In the genomic region with DNA sequence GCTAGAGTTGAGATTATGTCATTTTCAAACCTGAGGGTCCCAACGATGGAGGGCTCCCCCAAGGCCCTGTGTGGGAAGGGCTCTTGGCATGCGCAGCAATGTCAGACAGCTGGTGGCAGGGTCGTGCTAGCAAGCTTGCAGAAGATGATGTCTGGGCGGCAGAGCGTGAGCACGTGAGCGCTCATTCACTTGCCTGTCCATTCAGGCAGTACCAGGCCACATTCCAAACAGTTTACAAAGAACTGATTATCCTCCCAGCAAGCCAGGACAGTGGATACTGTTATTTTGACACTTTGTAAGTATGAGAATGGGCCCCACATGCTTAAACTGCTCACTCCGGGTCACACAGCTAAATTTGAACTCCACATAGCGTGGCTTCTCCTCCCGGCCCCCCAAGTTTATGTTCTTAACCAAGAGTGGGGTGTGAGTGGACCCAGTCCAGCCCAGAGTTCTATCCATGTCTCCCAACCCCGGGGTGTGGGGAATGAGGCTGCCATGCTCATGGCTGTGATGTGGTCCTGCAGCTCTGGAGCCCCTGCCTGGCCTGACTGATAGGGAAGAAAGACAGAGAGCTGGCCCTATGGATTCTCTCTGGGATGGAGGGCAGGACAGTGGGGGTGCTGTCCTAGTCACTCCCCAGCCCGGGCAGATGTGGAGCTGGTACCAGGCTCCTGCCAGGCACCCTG, we compare ENCODE assay signal across 8 mouse cellular contexts. TPM values are rescaled to one million over a fixed set of nuclear protein-coding genes. Genes with fewer than 3 reads are reported as not detected.
A peak's percentile ranks its signal among the peaks of the same experiment; 100 is the strongest.
DNase-seq lines count a peak whose midpoint lies in the region; ATAC-seq lines count a peak whose summit lies in the region.

No protein-coding gene starts in this region.

- H3K4me1 ChIP-seq in lung, embryonic 15.5 days: peaks cover 40% of the 10 kb centered on the region
- peaks cover 34% of the 10 kb centered on the region for H3K4me1 ChIP-seq in intestine, embryonic 16.5 days (ENCODE audit: control insufficient read depth, insufficient read depth, low read length)
- peaks cover 29% of the 10 kb centered on the region for H3K4me1 ChIP-seq in neural tube, embryonic 14.5 days (ENCODE audit: control insufficient read depth, insufficient read depth, low read length)

- no peak overlapping the region for H3K9ac ChIP-seq in lung, embryonic 15.5 days
- H3K9ac ChIP-seq in intestine, embryonic 16.5 days (ENCODE audit: low read depth, low read length): peak overlapping the region; percentile 48; the same call in 1 of the 2 replicates
- no peak overlapping the region for H3K9ac ChIP-seq in neural tube, embryonic 14.5 days (replicated peaks; ENCODE audit: low read depth, low read length)

- H3K4me3 ChIP-seq in lung, embryonic 15.5 days: no peak overlapping the region
- no peak overlapping the region for H3K4me3 ChIP-seq in intestine, embryonic 16.5 days (ENCODE audit: low read length)
- no peak overlapping the region for H3K4me3 ChIP-seq in neural tube, embryonic 14.5 days (ENCODE audit: low read depth, low read length)

- WGBS in lung, embryonic 15.5 days: 28% methylated on average over 12 of the region's 12 CpGs
- 40% methylated on average over 12 of the region's 12 CpGs for WGBS in intestine, embryonic 16.5 days
- WGBS in neural tube, embryonic 14.5 days: 20% methylated on average over 12 of the region's 12 CpGs

- H3K27ac ChIP-seq in lung, embryonic 15.5 days: no peak overlapping the region
- H3K27ac ChIP-seq in intestine, embryonic 16.5 days (ENCODE audit: low read length): peak overlapping the region; percentile 65
- H3K27ac ChIP-seq in neural tube, embryonic 14.5 days (ENCODE audit: low read depth, low read length): peak overlapping the region; percentile 81

- DNase-seq in lung, postnatal 4 days: no peak
- peak; percentile 44 for DNase-seq in fibroblast of lung, adult 2 months (ENCODE audit: low read depth)
- DNase-seq in spleen, postnatal 4 days (ENCODE audit: low spot score in 2 of 2): no peak
- no peak for DNase-seq in urinary bladder, adult 18-20 months (ENCODE audit: low spot score in 2 of 2)

- no peaks in the 10 kb centered on the region for H3K9me3 ChIP-seq in lung, embryonic 15.5 days
- no peaks in the 10 kb centered on the region for H3K9me3 ChIP-seq in intestine, embryonic 16.5 days (ENCODE audit: control insufficient read depth, low read length)
- H3K9me3 ChIP-seq in neural tube, embryonic 14.5 days (ENCODE audit: control insufficient read depth, low read length): no peaks in the 10 kb centered on the region

- no peaks in the 10 kb centered on the region for H3K36me3 ChIP-seq in lung, embryonic 15.5 days
- no peaks in the 10 kb centered on the region for H3K36me3 ChIP-seq in intestine, embryonic 16.5 days (ENCODE audit: control insufficient read depth, insufficient read depth, low read length)
- no peaks in the 10 kb centered on the region for H3K36me3 ChIP-seq in neural tube, embryonic 14.5 days (ENCODE audit: control insufficient read depth, insufficient read depth, low read length)

- H3K4me2 ChIP-seq in lung, embryonic 15.5 days: no peak overlapping the region
- no peak overlapping the region for H3K4me2 ChIP-seq in intestine, embryonic 16.5 days (ENCODE audit: low read depth, low read length)
- 0 out of 2 replicates have a peak overlapping the region, but pooled peaks have one; percentile 7 for H3K4me2 ChIP-seq in neural tube, embryonic 14.5 days (ENCODE audit: low read depth, low read length)

- H3K27me3 ChIP-seq in lung, embryonic 15.5 days: peaks cover 6% of the 10 kb centered on the region; the same call in 1 of the 2 replicates
- H3K27me3 ChIP-seq in intestine, embryonic 16.5 days (replicated peaks; ENCODE audit: control insufficient read depth, insufficient read depth, low read length): no peaks in the 10 kb centered on the region
- H3K27me3 ChIP-seq in neural tube, embryonic 14.5 days (ENCODE audit: control insufficient read depth, insufficient read depth, low read length): no peaks in the 10 kb centered on the region

- peak; percentile 6; the same call in 1 of the 2 replicates for ATAC-seq in lung, embryonic 15.5 days (ENCODE audit: borderline replicate concordance, extremely low read depth, low FRiP score, low TSS enrichment)
- ATAC-seq in intestine, embryonic 16.5 days: peak; percentile 21
- no peak for ATAC-seq in neural tube, embryonic 14.5 days (ENCODE audit: low read depth)
- ATAC-seq in inflammation-experienced regulatory T-cells, adult 6 months: no peak

RNA-seq across cellular contexts. Expression of gene Ece1, which starts 34.7 kb away (rescaled TPM):
- 31.1 and 48.4 TPM in 2 replicates for polyA plus RNA-seq in lung, embryonic 15.5 days (2015; fragmentation: Nextera tagmentation; extraction: Ambion mirVana)
- polyA plus RNA-seq in intestine, embryonic 16.5 days (2015; fragmentation: Nextera tagmentation; extraction: Ambion mirVana): 56.0 and 63.0 TPM in 2 replicates
- 24.9 and 31.3 TPM in 2 replicates for polyA plus RNA-seq in neural tube, embryonic 14.5 days (2014; fragmentation: Nextera tagmentation; extraction: Ambion mirVana)
- polyA plus RNA-seq in inflammation-experienced regulatory T-cells, adult 6 months (2017; shearing (Covaris generic)): 10 to 100 TPM; 18.2 to 32.0 (median 23.3) TPM

Comparison
In these comparisons a context has a peak if more than half of its experiments do, and no peak if none do; other contexts are left out.
1. ATAC-seq: peak in lung, embryonic 15.5 days (single experiment) and intestine, embryonic 16.5 days (single experiment); none in neural tube, embryonic 14.5 days (single experiment) and inflammation-experienced regulatory T-cells, adult 6 months (single experiment).